Mouse (Mus musculus): ENCODE data around the gene Ifng. TPM values are rescaled to one million over a fixed set of nuclear protein-coding genes. Genes with fewer than 3 reads are reported as not detected.
"Not testable (repeated sequence)": the region's sequence is repeated elsewhere in the genome, so short reads cannot be mapped to it uniquely, and the experiment has no call there.

Gene Ifng
- not detected for total RNA-seq (2021)
- long read RNA-seq, experiment 1, result 0 reads
- long read RNA-seq, experiment 2, result 0 reads

GRCm38 (mm10) chr10:118440742-118441240 is at the start of gene Ifng:
TSS of gene Ifng (plus strand) at chr10:118441046.
- DNase-seq (ENCODE audit: low spot score in 2 of 2), result no peak

GRCm38 (mm10) chr10:118399917-118400316 is 40.9 kb upstream of the Ifng start:
- no peak for DNase-seq (ENCODE audit: low spot score in 2 of 2)

GRCm38 (mm10) chr10:118406463-118407221 is 34.2 kb upstream of the Ifng start:
- DNase-seq (ENCODE audit: low spot score in 2 of 2), result no peak

GRCm38 (mm10) chr10:118411377-118411776 is 29.5 kb upstream of the Ifng start:
- no peak for DNase-seq (ENCODE audit: low spot score in 2 of 2)

GRCm38 (mm10) chr10:118412774-118413173 is 28.1 kb upstream of the Ifng start:
- no peak for DNase-seq (ENCODE audit: low spot score in 2 of 2)

- DNase-seq (ENCODE audit: low spot score in 2 of 2), result no peak
Measured at GRCm38 (mm10) chr10:118419000-118419425, 21.8 kb upstream of the Ifng start.

GRCm38 (mm10) chr10:118420896-118421295 is 19.9 kb upstream of the Ifng start:
- no peak for DNase-seq (ENCODE audit: low spot score in 2 of 2)

GRCm38 (mm10) chr10:118435501-118435900 is 5.3 kb upstream of the Ifng start:
- no peak for DNase-seq (ENCODE audit: low spot score in 2 of 2)

GRCm38 (mm10) chr10:118441898-118442297 is 1.1 kb downstream of the Ifng start:
- no peak for DNase-seq (ENCODE audit: low spot score in 2 of 2)

GRCm38 (mm10) chr10:118442999-118443398 is 2.2 kb downstream of the Ifng start:
- no peak for DNase-seq (ENCODE audit: low spot score in 2 of 2)

GRCm38 (mm10) chr10:118445021-118445420 is 4.2 kb downstream of the Ifng start:
- no peak for DNase-seq (ENCODE audit: low spot score in 2 of 2)

GRCm38 (mm10) chr10:118445502-118445901 is 4.7 kb downstream of the Ifng start:
- no peak for DNase-seq (ENCODE audit: low spot score in 2 of 2)

GRCm38 (mm10) chr10:118445978-118446377 is 5.1 kb downstream of the Ifng start:
- no peak for DNase-seq (ENCODE audit: low spot score in 2 of 2)

- no peak for DNase-seq (ENCODE audit: low spot score in 2 of 2)
Measured at GRCm38 (mm10) chr10:118451747-118452146, 10.9 kb downstream of the Ifng start.

- DNase-seq (ENCODE audit: low spot score in 2 of 2), result no peak
Measured at GRCm38 (mm10) chr10:118458729-118459128, 17.9 kb downstream of the Ifng start.

GRCm38 (mm10) chr10:118461126-118461767 is 20.4 kb downstream of the Ifng start:
- DNase-seq (ENCODE audit: low spot score in 2 of 2), result no peak

GRCm38 (mm10) chr10:118466481-118466880 is 25.6 kb downstream of the Ifng start:
- DNase-seq (ENCODE audit: low spot score in 2 of 2), result peak in 1 of 2 experiments; percentile 14

GRCm38 (mm10) chr10:118469047-118469446 is 28.2 kb downstream of the Ifng start:
- no peak for DNase-seq (ENCODE audit: low spot score in 2 of 2)

GRCm38 (mm10) chr10:118470296-118470957 is 29.6 kb downstream of the Ifng start:
- no peak for DNase-seq (ENCODE audit: low spot score in 2 of 2)

GRCm38 (mm10) chr10:118472846-118473245 is 32.0 kb downstream of the Ifng start:
- not testable (repeated sequence) for DNase-seq (ENCODE audit: low spot score in 2 of 2)

- no peak for DNase-seq (ENCODE audit: low spot score in 2 of 2)
Measured at GRCm38 (mm10) chr10:118476696-118477095, 35.9 kb downstream of the Ifng start.

GRCm38 (mm10) chr10:118477297-118477696 is 36.5 kb downstream of the Ifng start:
- no peak for DNase-seq (ENCODE audit: low spot score in 2 of 2)

All from adrenal gland, adult 18-20 months (tissue).